Mouse (Mus musculus): ENCODE measurements around the gene Tmppe. TPM values are rescaled to one million over a fixed set of nuclear protein-coding genes. Genes with fewer than 3 reads are reported as not detected.

Gene Tmppe
- polyA plus RNA-seq, 1 experiment from 2014 or later, result 9.9 TPM

DNA sequence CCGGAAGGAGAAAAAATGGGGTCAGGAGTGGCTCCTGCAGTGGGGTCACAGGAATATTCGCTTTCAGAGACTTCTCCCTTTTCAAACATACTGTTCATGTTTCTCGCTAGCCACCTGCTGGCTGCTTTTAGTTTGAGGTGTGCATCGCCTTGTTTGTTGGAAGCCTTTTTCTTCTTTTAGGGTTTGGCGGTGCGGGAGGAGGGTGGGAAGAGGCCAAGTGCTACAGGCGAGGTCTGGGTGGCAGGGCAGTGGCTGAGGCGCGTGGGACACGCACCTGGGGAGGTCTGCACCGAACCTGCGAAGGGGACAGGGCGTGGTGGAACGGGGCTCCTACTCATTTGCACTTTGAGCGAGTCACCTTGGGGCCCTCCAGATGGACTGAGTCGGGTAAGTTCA lies 778 bp downstream of the Tmppe start:
- Histone ChIP-seq H3K9me3 (peaks cover 13% of the 10 kb centered on the region), H3K4me3 (peak overlapping the region; percentile 88), H3K4me1 (replicated peaks) (peaks cover 16% of the 10 kb centered on the region), H3K27me3 (ENCODE audit: insufficient read depth, poor library complexity, severe bottlenecking) (no peaks in the 10 kb centered on the region), H3K27ac (peak overlapping the region; percentile 94), H3K36me3 (peaks cover 32% of the 10 kb centered on the region)
- 5% methylated on average over 16 of the region's 16 CpGs for WGBS
- no peak for DNase-seq (ENCODE audit: low spot score)

GRCm38 (mm10) chr9:114407676-114408075 lies 6.8 kb downstream of the Tmppe start:
- Histone ChIP-seq H3K27ac (no peak overlapping the region), H3K4me3 (no peak overlapping the region), H3K36me3 (peaks cover 87% of the 10 kb centered on the region), H3K4me1 (replicated peaks) (no peaks in the 10 kb centered on the region), H3K9me3 (peaks cover 24% of the 10 kb centered on the region), H3K27me3 (ENCODE audit: insufficient read depth, poor library complexity, severe bottlenecking) (no peaks in the 10 kb centered on the region)
- DNase-seq (ENCODE audit: low spot score), result no peak
- WGBS, result 96% methylated on average over 2 of the region's 2 CpGs

DNA sequence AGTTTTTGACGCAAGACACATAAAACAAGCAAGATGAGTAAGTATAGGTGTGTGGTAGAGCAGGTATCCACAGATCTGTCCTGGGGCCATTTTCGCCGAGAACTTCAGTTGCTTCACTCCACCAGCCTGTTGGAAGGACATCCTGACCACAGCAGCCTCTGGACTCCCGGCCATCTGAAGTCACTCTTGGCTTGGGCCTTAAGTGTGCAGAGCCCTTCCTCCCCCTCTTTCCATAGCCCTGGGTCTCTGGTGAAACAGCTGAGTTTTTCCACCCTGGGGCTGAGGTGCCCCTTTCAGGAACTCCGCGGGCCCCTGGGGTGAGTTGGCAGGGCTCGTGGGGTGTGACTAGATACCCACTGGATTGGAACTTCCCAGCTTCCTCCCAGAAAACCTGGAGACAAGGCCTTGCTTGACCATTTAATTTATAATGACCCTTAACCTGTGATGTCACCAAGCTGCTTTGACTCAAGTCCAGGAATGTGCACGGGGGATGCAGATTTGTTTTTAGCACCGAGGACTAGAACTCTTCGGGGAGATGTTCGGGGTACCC lies 9.5 kb downstream of the Tmppe start:
- Histone ChIP-seq H3K27me3 (ENCODE audit: insufficient read depth, poor library complexity, severe bottlenecking) (no peaks in the 10 kb centered on the region), H3K9me3 (peaks cover 11% of the 10 kb centered on the region), H3K27ac (no peak overlapping the region), H3K4me1 (replicated peaks) (no peaks in the 10 kb centered on the region), H3K36me3 (peaks cover 68% of the 10 kb centered on the region), H3K4me3 (no peak overlapping the region)
- DNase-seq (ENCODE audit: low spot score), result no peak
- 95% methylated on average over 11 of the region's 11 CpGs for whole genome bisulfite sequencing

GRCm38 (mm10) chr9:114411295-114411694 lies 10.4 kb downstream of the Tmppe start:
- H3K4me1 ChIP-seq (replicated peaks), result no peaks in the 10 kb centered on the region
- H3K36me3 ChIP-seq, result peaks cover 59% of the 10 kb centered on the region
- 85% methylated on average over 5 of the region's 5 CpGs for WGBS
- no peak overlapping the region for H3K27ac ChIP-seq
- peaks cover 11% of the 10 kb centered on the region for H3K9me3 ChIP-seq
- no peaks in the 10 kb centered on the region for H3K27me3 ChIP-seq (ENCODE audit: insufficient read depth, poor library complexity, severe bottlenecking)
- H3K4me3 ChIP-seq, result no peak overlapping the region
- no peak for DNase-seq (ENCODE audit: low spot score)

GRCm38 (mm10) chr9:114412406-114412805 lies 11.5 kb downstream of the Tmppe start:
- H3K4me3 ChIP-seq, result no peak overlapping the region
- peaks cover 11% of the 10 kb centered on the region for H3K9me3 ChIP-seq
- H3K27me3 ChIP-seq (ENCODE audit: insufficient read depth, poor library complexity, severe bottlenecking), result no peaks in the 10 kb centered on the region
- H3K36me3 ChIP-seq, result peaks cover 49% of the 10 kb centered on the region
- WGBS, result 95% methylated on average over 9 of the region's 9 CpGs
- no peak for DNase-seq (ENCODE audit: low spot score)
- no peak overlapping the region for H3K27ac ChIP-seq
- H3K4me1 ChIP-seq (replicated peaks), result no peaks in the 10 kb centered on the region

GRCm38 (mm10) chr9:114413866-114414265 lies 13.0 kb downstream of the Tmppe start:
- no peak overlapping the region for H3K4me3 ChIP-seq
- no peaks in the 10 kb centered on the region for H3K27me3 ChIP-seq (ENCODE audit: insufficient read depth, poor library complexity, severe bottlenecking)
- H3K9me3 ChIP-seq, result peaks cover 11% of the 10 kb centered on the region
- peaks cover 36% of the 10 kb centered on the region for H3K36me3 ChIP-seq
- no peak for DNase-seq (ENCODE audit: low spot score)
- no peaks in the 10 kb centered on the region for H3K4me1 ChIP-seq (replicated peaks)
- no peak overlapping the region for H3K27ac ChIP-seq
- 87% methylated on average over 12 of the region's 12 CpGs for WGBS

DNA sequence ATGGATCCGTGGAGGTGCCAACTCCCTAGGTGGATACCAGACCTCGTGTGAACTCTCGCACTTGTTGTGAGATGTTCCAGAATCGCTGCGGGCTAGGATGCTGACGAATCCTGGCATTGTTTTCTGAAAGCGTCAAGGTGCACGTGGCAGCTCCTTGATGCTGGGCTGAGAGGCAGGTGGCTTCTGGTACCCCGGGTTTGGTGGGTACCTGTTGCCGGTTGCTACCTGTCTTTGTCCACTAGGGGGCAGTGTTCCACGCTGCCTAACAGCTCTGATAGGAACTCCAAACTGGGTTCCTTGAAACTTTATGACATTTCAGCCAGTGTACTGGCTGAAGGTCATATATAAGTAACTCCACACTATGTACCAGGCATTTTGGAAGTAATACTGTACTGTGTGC lies 14.8 kb downstream of the Tmppe start:
- H3K27ac ChIP-seq, result no peak overlapping the region
- H3K36me3 ChIP-seq, result peaks cover 24% of the 10 kb centered on the region
- no peaks in the 10 kb centered on the region for H3K4me1 ChIP-seq (replicated peaks)
- H3K27me3 ChIP-seq (ENCODE audit: insufficient read depth, poor library complexity, severe bottlenecking), result no peaks in the 10 kb centered on the region
- WGBS, result 21% methylated on average over 11 of the region's 11 CpGs
- peak; percentile 47 for DNase-seq (ENCODE audit: low spot score)
- peaks cover 11% of the 10 kb centered on the region for H3K9me3 ChIP-seq
- H3K4me3 ChIP-seq, result no peak overlapping the region

- Histone ChIP-seq H3K9me3 (0 out of 2 replicates have a peak, but pooled peaks cover 2% of the 10 kb centered on the region), H3K36me3 (peaks cover 18% of the 10 kb centered on the region), H3K4me3 (no peak overlapping the region), H3K27ac (no peak overlapping the region), H3K4me1 (replicated peaks) (no peaks in the 10 kb centered on the region), H3K27me3 (ENCODE audit: insufficient read depth, poor library complexity, severe bottlenecking) (no peaks in the 10 kb centered on the region)
- 93% methylated on average over 21 of the region's 21 CpGs for WGBS
- DNase-seq (ENCODE audit: low spot score), result no peak
Measured at GRCm38 (mm10) chr9:114416646-114417517, 16.0 kb downstream of the Tmppe start.

- H3K27me3 ChIP-seq (ENCODE audit: insufficient read depth, poor library complexity, severe bottlenecking), result no peaks in the 10 kb centered on the region
- H3K36me3 ChIP-seq, result peaks cover 10% of the 10 kb centered on the region; the same call in 1 of the 2 replicates
- no peak overlapping the region for H3K4me3 ChIP-seq
- H3K4me1 ChIP-seq (replicated peaks), result no peaks in the 10 kb centered on the region
- H3K27ac ChIP-seq, result no peak overlapping the region
- 74% methylated on average over 7 of the region's 7 CpGs for WGBS
- no peaks in the 10 kb centered on the region for H3K9me3 ChIP-seq
- DNase-seq (ENCODE audit: low spot score), result peak; percentile 53
Measured at GRCm38 (mm10) chr9:114418187-114418586, 17.3 kb downstream of the Tmppe start.

DNA sequence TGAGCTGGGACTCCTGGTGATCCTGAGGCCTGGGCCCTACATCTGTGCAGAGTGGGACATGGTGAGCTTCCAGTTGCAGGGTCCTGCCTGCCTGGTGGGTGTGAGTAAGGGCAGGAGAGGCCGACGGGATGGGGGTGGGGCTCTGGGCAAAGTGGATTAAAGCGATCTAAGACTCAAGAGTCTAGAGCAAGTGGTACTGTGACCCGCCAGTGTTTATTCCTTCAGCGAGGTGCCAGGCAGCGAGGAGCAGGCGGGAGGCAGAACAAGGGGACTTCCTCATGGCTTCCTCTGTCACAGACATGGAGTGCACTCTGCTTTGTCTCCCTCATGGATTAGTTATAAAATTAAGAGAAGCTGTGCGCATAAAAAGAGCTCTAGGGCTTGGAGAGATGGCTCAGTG lies 19.5 kb downstream of the Tmppe start:
- peaks cover 21% of the 10 kb centered on the region for H3K36me3 ChIP-seq
- no peaks in the 10 kb centered on the region for H3K4me1 ChIP-seq (replicated peaks)
- H3K4me3 ChIP-seq, result no peak overlapping the region
- 83% methylated on average over 8 of the region's 8 CpGs for WGBS
- no peak for DNase-seq (ENCODE audit: low spot score)
- no peaks in the 10 kb centered on the region for H3K27me3 ChIP-seq (ENCODE audit: insufficient read depth, poor library complexity, severe bottlenecking)
- no peak overlapping the region for H3K27ac ChIP-seq
- H3K9me3 ChIP-seq, result peaks cover 5% of the 10 kb centered on the region

DNA sequence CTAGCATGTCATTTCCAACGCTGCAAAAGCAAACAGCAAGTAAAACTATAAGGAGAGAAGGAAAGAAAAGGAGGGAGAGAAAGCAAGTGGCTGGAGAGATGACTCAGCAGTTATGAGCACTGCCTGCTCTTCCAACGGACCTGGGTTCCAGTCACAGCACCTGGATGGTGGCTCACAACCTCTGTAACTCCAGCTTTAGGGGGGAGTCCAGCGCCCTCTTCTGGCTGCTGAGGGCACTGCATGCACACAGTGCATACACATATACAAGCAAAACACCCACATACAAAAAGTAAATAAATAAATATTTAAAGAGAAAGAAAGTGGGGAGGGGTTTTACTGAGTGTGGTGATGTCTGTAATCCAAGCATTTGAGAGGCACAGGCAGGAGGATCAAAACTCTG lies 20.1 kb downstream of the Tmppe start:
- WGBS, result 70% methylated on average over 3 of the region's 3 CpGs
- H3K27me3 ChIP-seq (ENCODE audit: insufficient read depth, poor library complexity, severe bottlenecking), result no peaks in the 10 kb centered on the region
- no peak overlapping the region for H3K27ac ChIP-seq
- H3K9me3 ChIP-seq, result peaks cover 10% of the 10 kb centered on the region
- DNase-seq (ENCODE audit: low spot score), result no peak
- no peak overlapping the region for H3K4me3 ChIP-seq
- H3K36me3 ChIP-seq, result peaks cover 27% of the 10 kb centered on the region
- H3K4me1 ChIP-seq (replicated peaks), result no peaks in the 10 kb centered on the region

DNA sequence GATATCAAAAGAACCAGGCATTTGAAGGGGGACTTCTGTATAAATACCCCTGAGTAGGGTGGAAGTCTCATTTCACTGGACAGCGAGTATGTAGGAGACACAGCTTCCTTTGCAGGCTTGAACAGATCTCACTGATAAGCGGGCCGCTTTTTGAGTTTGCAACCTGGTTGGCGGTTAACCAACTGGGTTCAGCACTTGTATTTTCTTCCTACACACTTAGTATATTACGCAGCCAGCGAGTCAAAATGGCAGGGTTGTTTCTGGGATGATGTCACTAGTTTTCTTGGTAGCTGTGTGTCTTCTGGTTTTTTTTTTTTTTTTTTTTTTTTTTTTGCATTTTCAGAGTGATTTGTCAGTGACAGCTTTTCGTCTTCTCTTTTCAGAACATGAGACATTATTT lies 20.9 kb downstream of the Tmppe start:
- Histone ChIP-seq H3K9me3 (peaks cover 10% of the 10 kb centered on the region), H3K4me1 (replicated peaks) (no peaks in the 10 kb centered on the region), H3K27ac (no peak overlapping the region), H3K4me3 (no peak overlapping the region), H3K27me3 (ENCODE audit: insufficient read depth, poor library complexity, severe bottlenecking) (no peaks in the 10 kb centered on the region), H3K36me3 (peaks cover 31% of the 10 kb centered on the region)
- no peak for DNase-seq (ENCODE audit: low spot score)
- 91% methylated on average over 7 of the region's 7 CpGs for WGBS

DNA sequence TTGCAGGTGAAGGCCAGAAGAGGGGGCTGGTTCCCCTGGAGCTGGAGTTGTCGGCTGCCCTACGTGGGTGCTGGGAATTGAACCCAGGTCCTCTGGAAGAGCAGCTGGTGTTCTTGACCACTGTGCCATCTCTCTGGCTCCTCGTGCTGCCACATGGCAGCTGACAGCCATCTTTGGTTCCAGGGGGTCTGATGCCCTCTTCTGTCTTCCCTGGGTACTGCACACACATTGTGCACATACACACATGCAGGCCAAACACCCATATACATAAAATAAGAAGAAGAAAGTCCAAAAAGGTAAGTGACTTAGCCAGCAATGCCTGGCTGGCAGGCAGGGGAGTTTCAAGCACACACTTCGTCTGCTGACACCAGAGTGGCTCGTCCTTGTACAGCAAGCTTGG lies 24.7 kb downstream of the Tmppe start:
- Histone ChIP-seq H3K4me1 (replicated peaks) (peaks cover 4% of the 10 kb centered on the region; the same call in 1 of the 2 replicates), H3K4me3 (no peak overlapping the region), H3K27me3 (ENCODE audit: insufficient read depth, poor library complexity, severe bottlenecking) (no peaks in the 10 kb centered on the region), H3K36me3 (peaks cover 30% of the 10 kb centered on the region), H3K27ac (no peak overlapping the region), H3K9me3 (peaks cover 10% of the 10 kb centered on the region)
- WGBS, result 92% methylated on average over 5 of the region's 5 CpGs
- DNase-seq (ENCODE audit: low spot score), result no peak

All from hindbrain, embryonic 10.5 days (tissue).